Mouse (Mus musculus) kidney, embryonic 14.5 days (tissue): ENCODE results near the gene Cct6b. TPM values are rescaled to one million over a fixed set of nuclear protein-coding genes. Genes with fewer than 3 reads are reported as not detected.
A peak's percentile ranks its signal among the peaks of the same experiment; 100 is the strongest.
"Not testable (repeated sequence)": the region's sequence is repeated elsewhere in the genome, so short reads cannot be mapped to it uniquely, and the experiment has no call there.

Source experiments
- ATAC-seq: fragments of 200-750 bp; cut with Nextera tagmentation; 2 replicates; pipeline ENCODE4 v1.8.0; 2017; ENCODE audit warnings: moderate number of reproducible peaks, mild to moderate bottlenecking, moderate TSS enrichment, moderate library complexity; ENCODE audit not compliant: low FRiP score, low TSS enrichment
- H3K27ac ChIP-seq: fragments of 300-500 bp; sonication (generic); 2 replicates; pipeline ENCODE4 v1.5.1; 2014; ENCODE audit warnings: low read depth, mild to moderate bottlenecking, low read length, moderate library complexity, mixed read lengths
- H3K27me3 ChIP-seq: fragments of 300-500 bp; sonication (generic); 2 replicates; pipeline ENCODE4 v1.6.1; 2014; ENCODE audit warnings: mild to moderate bottlenecking, low read length; ENCODE audit not compliant: control insufficient read depth, insufficient read depth
- H3K36me3 ChIP-seq: fragments of 300-500 bp; sonication (generic); 2 replicates; pipeline ENCODE4 v1.6.1; 2014; ENCODE audit warnings: low read length, mixed read lengths; ENCODE audit not compliant: control insufficient read depth, insufficient read depth
- H3K4me1 ChIP-seq: fragments of 300-500 bp; sonication (generic); 2 replicates; pipeline ENCODE4 v1.6.1; 2014; ENCODE audit warnings: low read length, mixed read lengths; ENCODE audit not compliant: control insufficient read depth, insufficient read depth
- H3K4me2 ChIP-seq: fragments of 300-500 bp; sonication (generic); replicated peaks from 2 replicates; pipeline ENCODE4 v1.6.1; 2014; ENCODE audit warnings: low read depth, mild to moderate bottlenecking, low read length
- H3K4me3 ChIP-seq: fragments of 300-500 bp; sonication (generic); 2 replicates; pipeline ENCODE4 v1.5.1; 2014; ENCODE audit warnings: mild to moderate bottlenecking, low read length
- H3K9ac ChIP-seq: fragments of 300-500 bp; sonication (generic); 2 replicates; pipeline ENCODE4 v1.6.1; 2014; ENCODE audit warnings: low read depth, mild to moderate bottlenecking, low read length, moderate library complexity
- H3K9me3 ChIP-seq: fragments of 300-500 bp; sonication (generic); 2 replicates; pipeline ENCODE4 v1.6.1; 2016; ENCODE audit warnings: low read length; ENCODE audit not compliant: control insufficient read depth
- WGBS: fragments of 180-500 bp; shearing (Covaris S2); extraction: QIAGEN DNeasy Blood & Tissue Kit; methylation state at CpG from one replicate; pipeline ENCODE4 v1.1.7; 2014; 5-methylcytosine and 5-hydroxymethylcytosine counted together
- polyA plus RNA-seq: library from polyadenylated mRNA; unstranded; fragments of >200 nt; fragmentation: Nextera tagmentation; extraction: Ambion mirVana; gene quantifications from 2 replicates; pipeline ENCODE4 v1.2.1, GENCODE M21; 2014

The Cct6b gene
- polyA plus RNA-seq, 1 experiment from 2014 or later, result 0.31 TPM

DNA sequence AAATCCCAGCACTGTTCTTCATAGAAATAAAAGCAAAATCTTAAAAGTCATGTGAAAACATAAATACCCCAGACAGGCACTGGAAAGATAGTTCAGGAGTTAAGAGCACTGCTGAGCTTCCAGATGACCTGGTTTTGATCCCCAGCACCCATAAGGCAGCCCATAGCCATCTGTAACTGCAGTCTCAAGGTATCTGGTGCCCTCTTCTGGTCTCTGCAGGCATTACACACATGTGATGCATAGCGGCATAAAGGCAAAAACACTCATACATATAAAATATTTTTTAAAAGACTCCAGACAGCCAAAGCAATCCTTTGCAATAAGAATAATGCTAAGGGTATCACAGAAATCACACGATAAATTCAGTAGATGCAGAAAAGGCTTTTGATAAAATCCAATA, 37.3 kb downstream of the Cct6b start:
- no peak overlapping the region for H3K9ac ChIP-seq
- no peak overlapping the region for H3K4me2 ChIP-seq
- 96% methylated on average over 2 of the region's 2 CpGs for WGBS
- H3K4me3 ChIP-seq, result no peak overlapping the region
- H3K36me3 ChIP-seq, result no peaks in the 10 kb centered on the region
- H3K4me1 ChIP-seq, result no peaks in the 10 kb centered on the region
- ATAC-seq, result no peak
- H3K27me3 ChIP-seq, result no peaks in the 10 kb centered on the region
- H3K27ac ChIP-seq, result no peak overlapping the region
- no peaks in the 10 kb centered on the region; the same call in 1 of the 2 replicates for H3K9me3 ChIP-seq

DNA sequence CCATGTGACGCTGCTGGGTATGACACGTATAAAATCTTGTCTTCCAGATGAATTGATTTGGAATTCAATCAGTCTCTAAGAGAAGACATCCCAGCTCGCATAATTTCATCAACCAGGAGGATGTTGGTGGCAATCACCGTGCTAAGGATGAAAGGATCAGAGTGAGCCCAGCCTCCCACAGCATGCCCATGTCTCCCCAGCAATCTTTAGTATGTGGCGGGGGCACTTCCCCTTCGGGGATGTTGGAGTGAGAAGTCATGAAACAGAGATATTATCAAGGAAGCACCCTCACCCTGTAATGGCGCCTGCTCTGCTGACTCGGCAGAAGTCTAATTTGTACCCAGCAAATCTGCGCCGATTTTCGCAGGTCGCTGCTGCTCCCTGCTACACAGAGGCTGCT, 44.8 kb downstream of the Cct6b start:
- H3K9ac ChIP-seq, result no peak overlapping the region
- H3K4me1 ChIP-seq, result no peaks in the 10 kb centered on the region
- 82% methylated on average over 12 of the region's 12 CpGs for WGBS
- no peaks in the 10 kb centered on the region for H3K36me3 ChIP-seq
- H3K27ac ChIP-seq, result no peak overlapping the region
- no peaks in the 10 kb centered on the region for H3K9me3 ChIP-seq
- no peak overlapping the region for H3K4me2 ChIP-seq
- ATAC-seq, result no peak
- no peak overlapping the region for H3K4me3 ChIP-seq
- no peaks in the 10 kb centered on the region for H3K27me3 ChIP-seq

DNA sequence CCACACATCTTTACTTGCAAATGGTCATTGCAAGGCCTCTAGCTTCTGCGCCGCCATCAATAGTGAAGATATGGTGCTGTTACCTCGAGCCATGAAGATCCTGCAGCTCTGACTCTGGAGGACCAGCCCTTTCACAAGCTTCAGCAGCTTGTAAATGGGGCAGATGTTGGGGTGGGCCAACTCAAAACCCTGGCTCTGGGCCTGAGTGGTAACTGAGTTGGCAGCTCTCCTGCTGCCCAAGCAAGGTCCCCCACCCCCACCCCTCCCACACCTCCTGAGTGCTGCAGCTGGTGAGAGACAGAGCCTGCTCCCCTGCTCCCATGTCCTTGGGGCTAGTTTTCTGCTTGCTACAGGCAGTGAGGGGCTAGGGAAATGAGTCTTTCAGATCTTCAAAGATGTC, 51.4 kb downstream of the Cct6b start:
- 91% methylated on average over 3 of the region's 3 CpGs for WGBS
- ATAC-seq, result no peak
- no peak overlapping the region for H3K27ac ChIP-seq
- H3K4me2 ChIP-seq, result no peak overlapping the region
- no peak overlapping the region for H3K4me3 ChIP-seq
- H3K27me3 ChIP-seq, result no peaks in the 10 kb centered on the region; the same call in 1 of the 2 replicates
- H3K9ac ChIP-seq, result no peak overlapping the region
- no peaks in the 10 kb centered on the region for H3K4me1 ChIP-seq
- H3K9me3 ChIP-seq, result no peaks in the 10 kb centered on the region
- no peaks in the 10 kb centered on the region for H3K36me3 ChIP-seq

DNA sequence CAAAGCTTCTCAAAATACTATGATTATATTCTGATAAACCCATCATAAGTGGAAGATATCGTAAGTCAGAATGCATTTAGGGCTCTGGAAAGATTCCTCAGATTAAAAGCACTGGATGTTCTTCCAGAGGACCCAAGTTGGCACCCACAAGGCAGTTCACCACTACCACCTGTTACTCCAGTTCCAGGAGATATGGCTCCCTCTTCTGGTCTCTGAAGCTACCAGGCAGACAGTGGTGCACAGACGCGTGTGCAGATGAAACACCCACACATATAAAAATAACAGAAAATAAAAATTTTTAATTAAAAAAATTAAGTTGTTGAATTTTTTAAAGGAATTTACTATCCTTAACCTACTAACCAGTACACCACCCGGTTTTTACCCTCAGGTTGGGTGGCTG, 55.2 kb downstream of the Cct6b start:
- H3K4me3 ChIP-seq, result no peak overlapping the region
- H3K9ac ChIP-seq, result no peak overlapping the region
- no peaks in the 10 kb centered on the region for H3K36me3 ChIP-seq
- no peak overlapping the region for H3K27ac ChIP-seq
- no peak for ATAC-seq
- H3K4me1 ChIP-seq, result no peaks in the 10 kb centered on the region
- no peaks in the 10 kb centered on the region for H3K9me3 ChIP-seq
- H3K4me2 ChIP-seq, result no peak overlapping the region
- 72% methylated on average over 4 of the region's 4 CpGs for WGBS
- H3K27me3 ChIP-seq, result no peaks in the 10 kb centered on the region; the same call in 1 of the 2 replicates

DNA sequence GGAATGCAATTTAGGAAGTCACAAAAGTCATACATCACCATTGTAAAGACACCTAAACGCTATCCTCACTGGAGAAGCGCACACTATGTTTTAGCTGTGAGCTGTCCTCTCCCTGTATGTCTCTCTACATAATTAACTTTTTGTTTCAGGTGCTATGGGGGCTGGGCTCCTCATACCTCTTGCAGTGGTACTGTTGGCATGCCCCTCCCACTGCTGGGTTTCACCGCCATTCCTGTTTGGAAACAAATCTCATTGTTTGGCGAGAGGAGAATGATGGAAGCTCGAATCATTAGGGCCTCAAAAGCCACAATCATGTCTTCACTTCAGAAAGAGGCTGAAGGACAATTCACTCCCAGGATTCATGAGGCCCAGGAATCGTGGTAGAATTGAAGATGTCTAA, 59.0 kb downstream of the Cct6b start:
- no peak for ATAC-seq
- H3K4me2 ChIP-seq, result no peak overlapping the region
- H3K4me1 ChIP-seq, result no peaks in the 10 kb centered on the region
- WGBS, result 71% methylated on average over 6 of the region's 6 CpGs
- no peak overlapping the region for H3K27ac ChIP-seq
- H3K27me3 ChIP-seq, result peaks cover 3% of the 10 kb centered on the region; the same call in 1 of the 2 replicates
- no peak overlapping the region for H3K9ac ChIP-seq
- no peaks in the 10 kb centered on the region for H3K36me3 ChIP-seq
- no peaks in the 10 kb centered on the region for H3K9me3 ChIP-seq
- H3K4me3 ChIP-seq, result no peak overlapping the region

DNA sequence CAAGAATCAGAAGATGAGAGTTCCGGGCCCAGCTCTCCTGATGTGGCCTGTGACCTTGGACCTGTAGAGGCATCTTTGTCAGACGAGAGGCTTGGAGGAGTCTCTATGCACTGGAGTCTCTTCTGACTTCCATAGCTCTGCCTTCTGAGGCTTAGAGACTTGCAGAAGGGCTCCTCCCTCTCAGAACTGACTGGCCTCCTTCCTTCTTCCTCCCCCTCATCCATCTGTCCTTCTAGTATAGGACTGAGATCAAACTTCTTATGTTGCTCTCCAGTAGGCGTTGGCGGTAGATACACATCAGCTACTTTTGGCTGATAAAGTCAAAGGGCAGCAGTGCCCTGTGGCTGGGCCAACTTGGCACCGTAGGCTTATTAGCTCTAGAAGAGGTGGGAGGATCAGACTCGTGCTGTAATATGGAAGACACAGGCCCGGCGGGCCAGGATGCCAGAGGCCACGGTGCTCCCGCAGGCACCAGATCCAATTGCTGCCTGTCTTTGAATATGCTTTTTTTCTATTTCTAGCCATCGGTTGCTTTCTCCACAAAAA, 64.2 kb downstream of the Cct6b start:
- no peak overlapping the region for H3K9ac ChIP-seq
- no peak overlapping the region for H3K4me3 ChIP-seq
- ATAC-seq, result no peak
- no peaks in the 10 kb centered on the region for H3K4me1 ChIP-seq
- no peaks in the 10 kb centered on the region for H3K9me3 ChIP-seq
- H3K4me2 ChIP-seq, result no peak overlapping the region
- no peaks in the 10 kb centered on the region for H3K36me3 ChIP-seq
- WGBS, result 69% methylated on average over 11 of the region's 11 CpGs
- H3K27me3 ChIP-seq, result peaks cover 3% of the 10 kb centered on the region; the same call in 1 of the 2 replicates
- no peak overlapping the region for H3K27ac ChIP-seq

DNA sequence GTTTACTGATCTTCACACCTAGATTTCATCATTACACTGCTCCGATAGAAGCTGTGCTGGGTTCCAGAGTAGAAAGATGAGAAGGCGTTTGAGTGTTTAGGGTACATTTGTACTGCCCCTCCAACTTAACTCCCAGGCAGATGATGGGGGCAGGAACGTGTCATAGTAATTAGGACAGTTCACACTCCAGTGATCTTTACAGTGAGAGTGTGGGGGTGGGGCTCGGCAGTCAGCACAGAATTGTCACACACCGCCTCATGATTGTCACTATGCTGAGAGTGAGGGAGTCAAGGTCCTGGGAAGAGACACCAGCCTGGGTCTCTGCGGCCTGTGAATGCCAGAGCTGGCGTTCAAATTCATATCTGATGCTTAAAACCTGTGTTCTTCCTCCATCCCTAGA, 68.2 kb downstream of the Cct6b start:
- no peaks in the 10 kb centered on the region for H3K36me3 ChIP-seq
- WGBS, result 20% methylated on average over 7 of the region's 7 CpGs
- H3K27me3 ChIP-seq, result no peaks in the 10 kb centered on the region
- no peak overlapping the region for H3K4me2 ChIP-seq
- H3K4me3 ChIP-seq, result no peak overlapping the region
- H3K9me3 ChIP-seq, result no peaks in the 10 kb centered on the region
- ATAC-seq, result 0 out of 2 replicates have a peak, but pooled peaks have one; percentile 46
- no peaks in the 10 kb centered on the region for H3K4me1 ChIP-seq
- H3K27ac ChIP-seq, result no peak overlapping the region
- H3K9ac ChIP-seq, result no peak overlapping the region

DNA sequence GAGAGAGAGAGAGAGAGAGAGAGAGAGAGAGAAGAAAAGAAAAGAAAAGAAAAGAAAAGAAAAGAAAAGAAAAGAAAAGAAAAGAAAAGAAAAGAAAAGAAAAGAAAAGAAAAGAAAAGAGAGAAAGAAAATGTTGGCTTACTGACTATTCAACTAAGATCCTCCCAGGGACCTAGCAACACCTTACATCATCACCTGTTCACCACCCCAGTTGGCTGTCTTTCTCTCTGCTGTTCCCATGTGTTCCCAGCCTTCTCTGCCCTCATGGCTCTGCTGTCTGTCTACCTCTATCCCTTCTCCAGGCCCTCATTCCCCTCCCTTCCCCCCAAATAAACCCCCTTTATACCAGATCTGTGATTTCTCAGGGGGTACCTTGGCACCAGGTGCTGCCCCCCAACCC, 69.2 kb downstream of the Cct6b start:
- H3K9ac ChIP-seq, ATAC-seq: not testable (repeated sequence)

DNA sequence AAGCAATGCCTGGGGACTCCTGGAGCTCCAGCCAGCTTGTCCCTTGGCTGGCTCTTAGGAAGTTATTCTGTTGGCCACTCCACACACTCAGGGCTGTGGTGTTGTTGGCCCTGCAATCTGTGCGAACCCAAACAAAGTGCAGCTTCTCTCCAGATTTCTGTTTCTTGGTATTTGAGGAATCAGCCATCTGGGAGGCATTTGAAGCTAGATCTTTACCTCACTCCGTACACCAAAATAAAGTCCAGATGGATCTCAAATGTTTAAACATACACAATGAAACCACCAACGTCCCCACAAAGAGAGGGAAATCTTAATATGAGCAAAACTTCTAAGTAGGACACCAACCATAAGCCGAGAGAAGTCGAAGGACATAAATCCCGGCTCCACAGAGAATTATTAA, 71.5 kb downstream of the Cct6b start:
- H3K27ac ChIP-seq, result no peak overlapping the region
- no peak for ATAC-seq
- no peaks in the 10 kb centered on the region for H3K9me3 ChIP-seq
- H3K36me3 ChIP-seq, result no peaks in the 10 kb centered on the region
- 86% methylated on average over 6 of the region's 6 CpGs for WGBS
- H3K27me3 ChIP-seq, result no peaks in the 10 kb centered on the region
- no peak overlapping the region for H3K4me2 ChIP-seq
- no peak overlapping the region for H3K9ac ChIP-seq
- no peak overlapping the region for H3K4me3 ChIP-seq
- H3K4me1 ChIP-seq, result no peaks in the 10 kb centered on the region

More for the DNA sequence above, 69.2 kb downstream of the Cct6b start:
- not testable (repeated sequence) for H3K27me3 ChIP-seq, H3K4me3 ChIP-seq, H3K27ac ChIP-seq, H3K4me1 ChIP-seq, H3K9me3 ChIP-seq, H3K36me3 ChIP-seq, H3K4me2 ChIP-seq
